Mouse (Mus musculus) liver, postnatal 0 days (tissue): ENCODE measurements around the gene Rnase4.

ENCODE experiments used
- CTCF ChIP-seq: sonication (generic); IDR thresholded peaks from 2 replicates; pipeline ENCODE4 v1.5.1; 2016; ENCODE audit warnings: antibody characterized with exemption, low read depth
- EP300 ChIP-seq: IDR thresholded peaks from 2 replicates; pipeline ENCODE4 v1.6.1; 2016; ENCODE audit warnings: antibody characterized with exemption, low read depth, mild to moderate bottlenecking

DNA sequence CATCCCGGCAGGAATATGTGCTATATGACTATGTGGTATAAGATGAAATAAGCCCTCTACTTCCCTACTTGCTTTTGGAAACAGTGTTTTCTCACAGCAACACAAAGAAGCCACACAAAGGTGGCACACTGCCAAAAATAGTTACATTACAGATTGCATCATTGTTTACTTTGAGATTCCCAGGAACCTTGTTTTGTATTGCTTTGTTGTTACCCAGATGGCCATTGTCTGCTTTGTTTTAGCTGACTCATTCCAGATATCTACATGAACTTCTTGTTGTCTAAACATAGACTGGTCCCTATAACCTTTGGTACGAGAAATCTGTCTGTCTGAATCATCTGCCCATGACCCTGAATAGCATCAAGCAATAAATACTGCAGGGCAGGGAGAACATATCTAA is 49.5 kb downstream of the Rnase4 start:
- no peak for TF ChIP-seq CTCF
- TF ChIP-seq EP300: no peak
